Mouse (Mus musculus): ENCODE results near the gene Ms4a5.

GRCm38 (mm10) chr19:11321123-11321522 lies 37.5 kb upstream of the Ms4a5 start:
- TF ChIP-seq CTCF (IDR thresholded peaks at IDR 0.05; ENCODE audit: low read depth) (no peak), EP300 (IDR thresholded peaks at IDR 0.05; ENCODE audit: low read depth) (no peak)
